Mouse (Mus musculus) MEL (cell line): ENCODE results near the gene Ap5z1. TPM values are rescaled to one million over a fixed set of nuclear protein-coding genes. Genes with fewer than 3 reads are reported as not detected.

Source experiments
- DNase-seq: peaks from one replicate; pipeline ENCODE4 v3.0.0; 2011; ENCODE audit warnings: low read depth, low spot score
- H3K27ac ChIP-seq: 2 replicates; pipeline ENCODE4 v1.5.1; 2012; ENCODE audit warnings: low read depth, mild to moderate bottlenecking, control low read depth, low read length, moderate library complexity; ENCODE audit not compliant: control insufficient read depth
- H3K27me3 ChIP-seq, 2 experiments: fragments of 150-350 bp in 1 of 2; sonication (generic) in 1 of 2; 2 replicates each; pipeline ENCODE4 v1.6.1; 2012; ENCODE audit warnings: low read length in 2 of 2, mild to moderate bottlenecking in 2 of 2, improper control_type of control experiment in 1 of 2, moderate library complexity in 1 of 2; ENCODE audit not compliant: insufficient read depth in 2 of 2, control insufficient read depth in 1 of 2
- H3K36me3 ChIP-seq, 2 experiments: 2 replicates each; pipeline ENCODE4 v1.6.1; 2012 to 2014; ENCODE audit warnings: low read length in 2 of 2, improper control_type of control experiment in 1 of 2, inconsistent platforms in 1 of 2, mild to moderate bottlenecking in 1 of 2; ENCODE audit not compliant: insufficient read depth in 2 of 2, control insufficient read depth in 1 of 2
- H3K4me1 ChIP-seq, 2 experiments: fragments of 150-350 bp in 1 of 2; sonication (generic) in 1 of 2; 2 replicates each; pipeline ENCODE4 v1.6.1; 2012; ENCODE audit warnings: low read length in 2 of 2, improper control_type of control experiment in 1 of 2, mild to moderate bottlenecking in 1 of 2; ENCODE audit not compliant: insufficient read depth in 2 of 2, control insufficient read depth in 1 of 2
- H3K4me3 ChIP-seq, 2 experiments: fragments of 150-350 bp in 1 of 2; sonication (generic) in 1 of 2; 2 replicates each; pipeline ENCODE4 v1.5.1; 2012; ENCODE audit warnings: low read depth in 2 of 2, low read length in 2 of 2, mild to moderate bottlenecking in 2 of 2, moderate library complexity in 2 of 2, control low read depth in 1 of 2, improper control_type of control experiment in 1 of 2; ENCODE audit not compliant: control insufficient read depth in 1 of 2, insufficient read depth in 1 of 2
- H3K79me2 ChIP-seq: 2 replicates; pipeline ENCODE4 v1.6.1; 2012; ENCODE audit warnings: mild to moderate bottlenecking, low read length, moderate library complexity; ENCODE audit not compliant: control insufficient read depth, poor library complexity, insufficient read depth
- H3K9ac ChIP-seq: 2 replicates; pipeline ENCODE4 v1.6.1; 2012; ENCODE audit warnings: low read depth, mild to moderate bottlenecking, control low read depth, low read length, moderate library complexity; ENCODE audit not compliant: control insufficient read depth, poor library complexity, severe bottlenecking
- H3K9me3 ChIP-seq: fragments of 150-350 bp; sonication (generic); replicated peaks from 2 replicates; pipeline ENCODE4 v1.6.1; 2012; ENCODE audit warnings: mild to moderate bottlenecking, low read length, improper control_type of control experiment, moderate library complexity; ENCODE audit not compliant: insufficient read depth
- E2F4 ChIP-seq: IDR thresholded peaks from 2 replicates; pipeline ENCODE4 v1.6.1; 2011; ENCODE audit warnings: low read depth, low read length, improper control_type of control experiment, borderline replicate concordance
- ELF1 ChIP-seq: IDR thresholded peaks from 2 replicates; pipeline ENCODE4 v1.6.1; 2014; ENCODE audit warnings: low read depth, mild to moderate bottlenecking, inconsistent platforms, low read length, improper control_type of control experiment, moderate library complexity
- ETS1 ChIP-seq: IDR thresholded peaks from 2 replicates; pipeline ENCODE4 v1.6.1; 2012; ENCODE audit warnings: low read depth, mild to moderate bottlenecking, inconsistent platforms, low read length, improper control_type of control experiment, moderate library complexity
- GABPA ChIP-seq: IDR thresholded peaks from 2 replicates; pipeline ENCODE4 v1.6.1; 2012; ENCODE audit warnings: low read depth, mild to moderate bottlenecking, inconsistent platforms, low read length, improper control_type of control experiment, moderate library complexity
- HCFC1 ChIP-seq: IDR thresholded peaks from 2 replicates; pipeline ENCODE4 v1.6.1; 2012; ENCODE audit warnings: low read depth, mild to moderate bottlenecking, inconsistent platforms, low read length, improper control_type of control experiment, moderate library complexity
- MAFK ChIP-seq: IDR thresholded peaks from 2 replicates; pipeline ENCODE4 v1.6.1; 2011; ENCODE audit warnings: low read depth, mild to moderate bottlenecking, low read length, improper control_type of control experiment, borderline replicate concordance
- MAX ChIP-seq: IDR thresholded peaks from 2 replicates; pipeline ENCODE4 v1.6.1; 2011; ENCODE audit warnings: low read length, improper control_type of control experiment
- MXI1 ChIP-seq: IDR thresholded peaks from 2 replicates; pipeline ENCODE4 v1.6.1; 2011; ENCODE audit warnings: mild to moderate bottlenecking, low read depth, low read length, improper control_type of control experiment
- NELFE ChIP-seq: IDR thresholded peaks from 2 replicates; pipeline ENCODE4 v1.6.1; 2011; ENCODE audit warnings: low read depth, low read length, improper control_type of control experiment
- NRF1 ChIP-seq: IDR thresholded peaks from 2 replicates; pipeline ENCODE4 v1.6.1; 2014; ENCODE audit warnings: low read depth, mild to moderate bottlenecking, inconsistent platforms, low read length, improper control_type of control experiment, moderate library complexity; ENCODE audit not compliant: poor library complexity, insufficient read depth, severe bottlenecking
- POLR2AphosphoS2 ChIP-seq: IDR thresholded peaks from 2 replicates; pipeline ENCODE4 v1.6.1; 2011; ENCODE audit warnings: low read length, improper control_type of control experiment
- POLR2AphosphoS5 ChIP-seq: IDR thresholded peaks from 2 replicates; pipeline ENCODE4 v1.6.1; 2012; ENCODE audit warnings: low read depth, borderline replicate concordance, mild to moderate bottlenecking, inconsistent platforms, low read length, moderate library complexity, mixed read lengths
- RAD21 ChIP-seq: IDR thresholded peaks from 2 replicates; pipeline ENCODE4 v1.6.1; 2011; ENCODE audit warnings: mild to moderate bottlenecking, low read depth, low read length, improper control_type of control experiment
- SIN3A ChIP-seq: IDR thresholded peaks from 2 replicates; pipeline ENCODE4 v1.6.1; 2012; ENCODE audit warnings: low read length, improper control_type of control experiment, inconsistent platforms
- TAL1 ChIP-seq: IDR thresholded peaks from 2 replicates; pipeline ENCODE4 v1.6.1; 2012; ENCODE audit warnings: mild to moderate bottlenecking, inconsistent platforms, low read length, moderate library complexity, mixed read lengths
- TBP ChIP-seq: IDR thresholded peaks from 2 replicates; pipeline ENCODE4 v1.8.0; 2011; ENCODE audit warnings: low read depth, low read length, improper control_type of control experiment
- ZMIZ1 ChIP-seq: IDR thresholded peaks from 2 replicates; pipeline ENCODE4 v1.6.1; 2012; ENCODE audit warnings: low read depth, mild to moderate bottlenecking, inconsistent platforms, low read length, improper control_type of control experiment, moderate library complexity
- polyA plus RNA-seq, 2 experiments: library from polyadenylated mRNA; stranded (reverse) in 1 of 2; unstranded in 1 of 2; fragments of >175 nt in 1 of 2; fragments of >200 nt in 1 of 2; gene quantifications; 2 replicates each; pipeline versions ENCODE4 v1.2.1 to v1.2.4; 2012; ENCODE audit warnings: low replicate concordance in 2 of 2, low read depth in 1 of 2; ENCODE audit not compliant: insufficient read length in 2 of 2, insufficient read depth in 1 of 2, missing spikeins in 1 of 2
- total RNA-seq: library from RNA; depleted of rRNA; stranded (reverse); fragments of 300-350 nt; gene quantifications from 2 replicates; pipeline ENCODE4 v1.2.3, GENCODE M21; 2012

The Ap5z1 gene
- total and polyA plus RNA-seq, 3 experiments = 4.4 to 13.5 TPM; not detected in 1

- Histone ChIP-seq H3K27ac (peak overlapping the region; percentile 10), H3K9me3 (no peaks in the 10 kb centered on the region), H3K4me1 (peaks cover 0 to 21% of the 10 kb centered on the region in 2 experiments; a peak in 3 of 4 replicates), H3K27me3 (no peaks in the 10 kb centered on the region), H3K4me3 (no peak overlapping the region), H3K36me3 (peaks cover 0 to 14% of the 10 kb centered on the region in 2 experiments), H3K9ac (no peak overlapping the region), H3K79me2 (peaks cover 9% of the 10 kb centered on the region)
- DNase-seq = no peak
- TF ChIP-seq E2F4 (no peak), NRF1 (no peak), MAFK (no peak), TBP (no peak), POLR2AphosphoS2 (no peak), RAD21 (no peak), MAX (no peak), SIN3A (no peak), HCFC1 (no peak), ETS1 (no peak), POLR2AphosphoS5 (no peak), TAL1 (no peak), GABPA (no peak), ELF1 (no peak), MXI1 (no peak), ZMIZ1 (no peak)
These were observed 22.3 kb upstream of the Ap5z1 start for GRCm38 (mm10) chr5:142441332-142442044.

GRCm38 (mm10) chr5:142442045-142442440 lies 21.7 kb upstream of the Ap5z1 start:
- DNase-seq = no peak
- H3K9ac ChIP-seq = no peak overlapping the region
- no peaks in the 10 kb centered on the region for H3K9me3 ChIP-seq
- TF ChIP-seq SIN3A (no peak), NELFE (no peak), POLR2AphosphoS2 (no peak)
- H3K4me1 ChIP-seq = peaks cover 0 to 21% of the 10 kb centered on the region in 2 experiments; a peak in 3 of 4 replicates
- H3K36me3 ChIP-seq = peaks cover 0 to 14% of the 10 kb centered on the region in 2 experiments
- no peak overlapping the region for H3K4me3 ChIP-seq
- H3K27me3 ChIP-seq = no peaks in the 10 kb centered on the region
- H3K79me2 ChIP-seq = peaks cover 9% of the 10 kb centered on the region
- H3K27ac ChIP-seq = no peak overlapping the region
